Comparison of ENCODE assay signal across 2 mouse cellular contexts in the genomic region with DNA sequence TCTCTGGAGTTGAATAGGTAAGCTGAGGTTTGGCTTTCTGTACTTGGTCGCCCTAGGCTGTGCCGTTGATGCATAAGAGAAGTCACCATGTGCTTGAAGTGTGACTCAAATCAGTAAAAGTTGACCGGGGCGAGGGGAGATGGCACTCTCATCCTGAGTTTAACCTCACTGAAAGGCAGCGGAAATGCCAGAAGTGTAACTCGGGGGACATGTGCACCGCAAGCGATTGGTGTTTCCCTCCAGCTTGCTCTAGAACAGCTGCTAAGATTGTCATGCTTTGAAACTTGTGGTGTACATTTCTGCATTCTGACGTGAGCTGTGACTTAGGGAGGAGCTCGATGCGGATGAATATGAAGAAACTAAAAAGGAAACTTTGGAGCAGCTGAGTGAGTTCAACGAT.
TF ChIP-seq lines count a peak whose summit lies in the region.

No protein-coding gene starts in this region.

TF ChIP-seq in CH12.LX, 34 proteins besides CTCF, POLR2A, EP300 and RAD21 (continued from another document):
- TF ChIP-seq ZKSCAN1 (IDR thresholded peaks at IDR 0.05; ENCODE audit: borderline replicate concordance, low read depth, low read length) (no peak), USF2 (conservative IDR thresholded peaks at IDR 0.05; ENCODE audit: low read depth, low read length) (no peak), NRF1 (IDR thresholded peaks at IDR 0.05; ENCODE audit: low read depth, low read length) (no peak), GABPA (IDR thresholded peaks at IDR 0.05; ENCODE audit: insufficient replicate concordance, low read depth, low read length) (no peak), BHLHE40 (IDR thresholded peaks at IDR 0.05; ENCODE audit: low read depth, low read length) (peak; percentile 89), ETS1 (conservative IDR thresholded peaks at IDR 0.05; ENCODE audit: low read depth, low read length) (peak; percentile 98), CHD2 (IDR thresholded peaks at IDR 0.05; ENCODE audit: low read length) (peak; percentile 44; the same call in 1 of the 2 replicates), CHD1 (IDR thresholded peaks at IDR 0.05; ENCODE audit: low read depth, low read length) (no peak), NELFE (IDR thresholded peaks at IDR 0.05; ENCODE audit: low read depth, low read length) (0 out of 2 replicates have a peak, but pooled peaks have one; percentile 17), JUND (conservative IDR thresholded peaks at IDR 0.05; ENCODE audit: low read depth, low read length) (peak; percentile 87), ZMIZ1 (IDR thresholded peaks at IDR 0.05; ENCODE audit: low read depth, low read length) (0 out of 2 replicates have a peak, but pooled peaks have one; percentile 27), SIN3A (IDR thresholded peaks at IDR 0.05; ENCODE audit: low read length) (peak; percentile 98), TBP (conservative IDR thresholded peaks at IDR 0.05; ENCODE audit: low read depth, low read length) (no peak), MAX (IDR thresholded peaks at IDR 0.05; ENCODE audit: low read length) (peak; percentile 97), ZNF384 (IDR thresholded peaks at IDR 0.05; ENCODE audit: low read depth, low read length) (no peak), MYC (IDR thresholded peaks at IDR 0.05; ENCODE audit: low read depth, low read length) (peak; percentile 97), TCF12 (IDR thresholded peaks at IDR 0.05; ENCODE audit: low read depth, low read length) (peak; percentile 78), POLR2AphosphoS2 (IDR thresholded peaks at IDR 0.05; ENCODE audit: low read depth, low read length) (no peak), RCOR1 (conservative IDR thresholded peaks at IDR 0.05; ENCODE audit: low read depth, low read length) (0 out of 2 replicates have a peak, but pooled peaks have one; percentile 68), PAX5 (IDR thresholded peaks at IDR 0.05; ENCODE audit: low read length) (no peak), JUN (IDR thresholded peaks at IDR 0.05; ENCODE audit: insufficient read depth, low read depth, low read length) (peak; percentile 25), E2F4 (IDR thresholded peaks at IDR 0.05; ENCODE audit: insufficient replicate concordance, low read depth, low read length) (no peak), KAT2A (IDR thresholded peaks at IDR 0.05; ENCODE audit: insufficient replicate concordance, low read length) (no peak), SMC3 (IDR thresholded peaks at IDR 0.05; ENCODE audit: low read depth, low read length) (no peak), UBTF (IDR thresholded peaks at IDR 0.05; ENCODE audit: low read depth, low read length) (no peak), ELF1 (IDR thresholded peaks at IDR 0.05; ENCODE audit: low read depth, low read length) (peak; percentile 61; the same call in 1 of the 2 replicates), MXI1 (IDR thresholded peaks at IDR 0.05; ENCODE audit: low read depth, low read length) (peak; percentile 93), ZC3H11A (IDR thresholded peaks at IDR 0.05; ENCODE audit: low read depth, low read length) (no peak), HCFC1 (IDR thresholded peaks at IDR 0.05; ENCODE audit: low read depth, low read length) (peak; percentile 50), MEF2A (IDR thresholded peaks at IDR 0.05; ENCODE audit: borderline replicate concordance, low read depth, low read length) (peak; percentile 69), MAFK (IDR thresholded peaks at IDR 0.05; ENCODE audit: insufficient replicate concordance, low read length) (peak; percentile 46; the same call in 1 of the 2 replicates), USF1 (IDR thresholded peaks at IDR 0.05; ENCODE audit: low read depth, low read length) (no peak)

TF ChIP-seq in myocyte, 11 proteins besides CTCF, POLR2A, EP300 and RAD21 (continued from another document):
- TF ChIP-seq MYOG (IDR thresholded peaks at IDR 0.05; ENCODE audit: control insufficient read depth in 1 of 3, insufficient read depth in 1 of 3, insufficient read length in 2 of 3, low read depth in 2 of 3) = peak; percentile 46 to 90 (median 85)
- no peak for TF ChIP-seq POLR2AphosphoS2 (IDR thresholded peaks at IDR 0.05; ENCODE audit: insufficient read length, low read depth)
- TF ChIP-seq TCF12 (IDR thresholded peaks at IDR 0.05; ENCODE audit: insufficient read depth, poor library complexity, severe bottlenecking) = no peak
- no peak for TF ChIP-seq CEBPB (IDR thresholded peaks at IDR 0.05; ENCODE audit: insufficient read depth, poor library complexity, severe bottlenecking)
- TF ChIP-seq USF1 (IDR thresholded peaks at IDR 0.05; ENCODE audit: low read depth) = no peak
- TF ChIP-seq TCF3 (IDR thresholded peaks at IDR 0.05; ENCODE audit: insufficient read length, low read depth) = peak; percentile 53
- TF ChIP-seq SRF (IDR thresholded peaks at IDR 0.05; ENCODE audit: control insufficient read depth, insufficient read length, low read depth) = no peak
- no peak for TF ChIP-seq MAX (IDR thresholded peaks at IDR 0.05; ENCODE audit: low read depth)
- TF ChIP-seq REST (IDR thresholded peaks at IDR 0.05; ENCODE audit: insufficient read depth, insufficient read length) = no peak
